Mouse (Mus musculus) midbrain, embryonic 16.5 days (tissue): ENCODE data around the gene Ccdc173. TPM values are rescaled to one million over a fixed set of nuclear protein-coding genes. Genes with fewer than 3 reads are reported as not detected.
A peak's percentile ranks its signal among the peaks of the same experiment; 100 is the strongest.
"Not testable (repeated sequence)": the region's sequence is repeated elsewhere in the genome, so short reads cannot be mapped to it uniquely, and the experiment has no call there.

ENCODE experiments used
- ATAC-seq: fragments of 200-750 bp; cut with Nextera tagmentation; 2 replicates; pipeline ENCODE4 v1.8.0; 2017; ENCODE audit warnings: moderate TSS enrichment
- H3K27ac ChIP-seq: fragments of 300-500 bp; sonication (generic); 2 replicates; pipeline ENCODE4 v1.5.1; 2014; ENCODE audit warnings: mild to moderate bottlenecking, low read length, mixed read lengths
- H3K27me3 ChIP-seq: fragments of 300-500 bp; sonication (generic); 2 replicates; pipeline ENCODE4 v1.6.1; 2014; ENCODE audit warnings: low read depth, low read length, mixed read lengths; ENCODE audit not compliant: control insufficient read depth, insufficient read depth
- H3K36me3 ChIP-seq: fragments of 300-500 bp; sonication (generic); 2 replicates; pipeline ENCODE4 v1.6.1; 2014; ENCODE audit warnings: mild to moderate bottlenecking, low read length, moderate library complexity, mixed read lengths; ENCODE audit not compliant: control insufficient read depth, insufficient read depth
- H3K4me1 ChIP-seq: fragments of 300-500 bp; sonication (generic); 2 replicates; pipeline ENCODE4 v1.6.1; 2014; ENCODE audit warnings: mild to moderate bottlenecking, low read length, mixed read lengths; ENCODE audit not compliant: control insufficient read depth, insufficient read depth
- H3K4me2 ChIP-seq: fragments of 300-500 bp; sonication (generic); 2 replicates; pipeline ENCODE4 v1.6.1; 2014; ENCODE audit warnings: mild to moderate bottlenecking, low read length, mixed read lengths
- H3K4me3 ChIP-seq: fragments of 300-500 bp; sonication (generic); 2 replicates; pipeline ENCODE4 v1.5.1; 2014; ENCODE audit warnings: low read depth, mild to moderate bottlenecking, low read length, moderate library complexity, mixed read lengths
- H3K9ac ChIP-seq: fragments of 300-500 bp; sonication (generic); 2 replicates; pipeline ENCODE4 v1.6.1; 2014; ENCODE audit warnings: low read depth, low read length, mixed read lengths
- H3K9me3 ChIP-seq: fragments of 300-500 bp; sonication (generic); replicated peaks from 2 replicates; pipeline ENCODE4 v1.6.1; 2014; ENCODE audit warnings: mild to moderate bottlenecking, low read length, mixed read lengths; ENCODE audit not compliant: control insufficient read depth, poor library complexity, severe bottlenecking
- WGBS: fragments of 180-500 bp; shearing (Covaris S2); extraction: QIAGEN DNeasy Blood & Tissue Kit; methylation state at CpG from one replicate; pipeline ENCODE4 v1.1.7; 2014; 5-methylcytosine and 5-hydroxymethylcytosine counted together
- polyA plus RNA-seq: library from polyadenylated mRNA; unstranded; fragments of >200 nt; fragmentation: Nextera tagmentation; extraction: Ambion mirVana; gene quantifications from 2 replicates; pipeline ENCODE4 v1.2.1, GENCODE M21; 2015

The Ccdc173 gene
- polyA plus RNA-seq, 1 experiment from 2014 or later = 2.6 TPM

DNA sequence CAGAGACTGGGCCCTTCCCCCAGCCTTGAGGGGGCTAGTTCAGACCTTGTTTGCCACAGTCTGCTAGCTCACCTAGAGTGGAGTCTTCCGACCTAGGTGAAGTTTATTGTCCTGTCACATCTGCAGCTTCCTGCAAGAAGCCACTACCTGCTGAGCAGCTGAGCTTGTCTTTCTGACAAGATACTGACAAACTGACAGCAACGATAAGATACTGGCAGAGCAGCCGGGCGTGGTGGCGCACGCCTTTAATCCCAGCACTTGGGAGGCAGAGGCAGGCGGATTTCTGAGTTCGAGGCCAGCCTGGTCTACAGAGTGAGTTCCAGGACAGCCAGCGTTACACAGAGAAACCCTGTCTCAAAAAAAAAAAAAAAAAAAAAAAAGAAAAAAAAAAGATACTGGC is 15.3 kb upstream of the Ccdc173 start:
- not testable (repeated sequence) for ATAC-seq, H3K4me3 ChIP-seq, H3K9ac ChIP-seq, H3K4me2 ChIP-seq, H3K4me1 ChIP-seq, H3K27me3 ChIP-seq, H3K9me3 ChIP-seq, H3K36me3 ChIP-seq, H3K27ac ChIP-seq
- 92% methylated on average over 7 of the region's 9 CpGs for WGBS

DNA sequence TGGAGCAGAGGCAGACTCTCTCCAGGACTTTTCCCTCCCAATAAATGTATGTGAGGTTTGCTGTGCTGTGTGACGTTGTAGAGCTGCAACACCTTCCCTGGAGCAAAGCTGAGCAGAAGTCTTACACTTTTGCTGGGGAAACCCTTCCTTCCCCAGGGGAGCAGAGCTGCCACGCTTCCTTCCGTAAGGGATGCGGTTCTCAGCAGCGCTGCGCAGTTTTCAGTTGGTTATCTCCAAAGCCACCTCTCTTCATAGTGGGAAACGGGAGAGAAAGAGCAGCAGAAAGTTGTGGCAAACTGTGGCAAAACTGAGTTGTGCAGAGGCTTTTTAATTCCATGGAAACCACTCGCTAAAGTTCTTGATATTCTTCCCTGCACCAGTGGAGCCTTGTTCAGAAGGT is 14.4 kb upstream of the Ccdc173 start:
- Histone ChIP-seq H3K9ac (no peak overlapping the region), H3K4me1 (no peaks in the 10 kb centered on the region), H3K36me3 (no peaks in the 10 kb centered on the region), H3K27ac (no peak overlapping the region), H3K4me2 (no peak overlapping the region), H3K27me3 (no peaks in the 10 kb centered on the region), H3K4me3 (no peak overlapping the region), H3K9me3 (no peaks in the 10 kb centered on the region)
- ATAC-seq = no peak
- WGBS = 62% methylated on average over 8 of the region's 8 CpGs

DNA sequence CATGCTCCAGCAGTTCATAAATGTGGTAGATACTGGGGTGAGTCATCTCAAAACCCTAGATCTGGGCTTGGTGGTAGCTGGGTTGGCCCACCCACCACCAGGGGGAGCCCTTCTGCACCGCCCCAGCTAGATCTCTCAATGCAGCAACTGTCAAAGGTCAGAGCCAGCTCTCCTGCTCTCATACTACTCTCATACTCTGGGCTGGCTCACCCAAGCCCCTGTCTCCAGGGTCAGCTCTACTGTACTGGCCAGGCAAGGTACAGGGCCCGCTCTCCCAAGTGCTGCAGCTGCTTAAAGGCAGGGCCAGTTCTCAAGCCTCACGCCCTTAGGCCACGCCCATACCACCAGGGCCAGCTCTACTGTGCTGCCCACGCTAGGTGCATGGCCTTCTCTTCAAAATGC is 13.5 kb upstream of the Ccdc173 start:
- ATAC-seq = no peak; the same call in 1 of the 2 replicates
- H3K27ac ChIP-seq = no peak overlapping the region
- no peaks in the 10 kb centered on the region for H3K9me3 ChIP-seq
- 70% methylated on average over 5 of the region's 5 CpGs for WGBS
- H3K9ac ChIP-seq = no peak overlapping the region
- H3K27me3 ChIP-seq = no peaks in the 10 kb centered on the region
- no peaks in the 10 kb centered on the region; the same call in 1 of the 2 replicates for H3K36me3 ChIP-seq
- no peak overlapping the region for H3K4me2 ChIP-seq
- H3K4me3 ChIP-seq = no peak overlapping the region
- no peaks in the 10 kb centered on the region for H3K4me1 ChIP-seq

DNA sequence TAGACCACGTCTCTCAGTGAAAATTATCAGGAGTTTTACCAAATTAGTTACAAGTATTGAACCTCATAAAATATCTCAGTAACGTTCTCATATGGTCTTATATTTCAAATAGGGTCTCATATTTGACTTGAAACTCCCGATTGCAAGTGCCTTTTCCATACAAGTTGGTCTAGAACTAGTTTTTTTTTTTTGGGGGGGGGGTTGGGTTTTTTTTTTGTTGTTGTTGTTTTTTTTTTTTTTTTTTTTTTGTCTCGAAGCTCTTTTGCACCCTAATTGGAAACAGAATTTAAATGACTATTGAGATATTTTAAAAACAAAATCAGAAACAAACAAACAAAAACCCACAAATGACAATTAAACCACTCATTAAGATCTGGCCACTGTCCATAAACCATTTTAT is 1.3 kb upstream of the Ccdc173 start:
- Histone ChIP-seq H3K9me3 (no peaks in the 10 kb centered on the region), H3K27ac (no peak overlapping the region), H3K4me1 (peaks cover 14% of the 10 kb centered on the region), H3K27me3 (no peaks in the 10 kb centered on the region), H3K9ac (no peak overlapping the region), H3K4me3 (no peak overlapping the region), H3K4me2 (peak overlapping the region; percentile 90), H3K36me3 (peaks cover 13% of the 10 kb centered on the region)
- 75% methylated on average over 4 of the region's 4 CpGs for WGBS
- ATAC-seq = no peak

DNA sequence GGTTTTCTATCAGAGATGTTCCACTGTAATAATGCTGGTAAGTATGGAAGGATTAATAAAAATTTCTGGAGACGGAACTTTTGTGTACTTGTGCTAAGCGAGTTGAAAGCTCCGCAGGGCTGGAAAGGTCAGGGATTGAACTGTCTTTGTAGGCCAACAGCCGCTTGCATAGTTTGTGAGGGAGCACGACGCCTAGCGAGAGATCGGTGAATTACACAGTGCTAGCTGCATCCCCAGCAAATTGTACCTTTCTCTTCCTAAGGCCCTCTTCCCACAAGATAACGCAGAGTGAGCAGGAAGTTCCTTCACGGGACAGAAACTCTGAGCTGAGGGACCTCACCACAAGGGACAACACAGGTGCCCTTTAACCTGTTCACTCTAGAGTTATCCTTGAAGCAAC is 910 bp upstream of the Ccdc173 start:
- Histone ChIP-seq H3K4me2 (peak overlapping the region; percentile 90), H3K27ac (peak overlapping the region; percentile 22; the same call in 1 of the 2 replicates), H3K9ac (peak overlapping the region; percentile 89), H3K4me1 (peaks cover 14% of the 10 kb centered on the region), H3K36me3 (peaks cover 8% of the 10 kb centered on the region; the same call in 1 of the 2 replicates), H3K27me3 (no peaks in the 10 kb centered on the region), H3K9me3 (no peaks in the 10 kb centered on the region), H3K4me3 (peak overlapping the region; percentile 78)
- WGBS = 1% methylated on average over 10 of the region's 10 CpGs
- ATAC-seq = peak; percentile 44; the same call in 1 of the 2 replicates

DNA sequence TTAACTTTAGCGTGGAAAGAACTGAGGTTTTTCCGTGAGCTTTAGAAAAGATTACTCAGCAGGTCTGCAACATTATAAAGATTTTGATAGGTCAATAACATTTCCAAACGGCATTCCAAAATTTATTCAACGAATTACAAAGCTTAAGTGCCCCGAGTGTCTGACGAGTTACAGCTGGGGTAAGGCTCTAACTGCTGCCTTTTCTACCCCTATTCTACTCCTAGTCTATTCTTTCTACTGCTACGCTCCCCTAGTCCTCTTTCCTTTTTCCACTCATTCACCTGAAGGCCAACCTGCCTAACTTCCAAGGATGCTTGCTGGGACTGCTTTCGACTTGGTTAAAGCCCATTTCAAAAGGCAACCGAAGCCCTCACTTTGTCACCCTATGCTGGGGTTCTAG is 401 bp downstream of the Ccdc173 start:
- H3K9me3 ChIP-seq = no peaks in the 10 kb centered on the region
- ATAC-seq = no peak

DNA sequence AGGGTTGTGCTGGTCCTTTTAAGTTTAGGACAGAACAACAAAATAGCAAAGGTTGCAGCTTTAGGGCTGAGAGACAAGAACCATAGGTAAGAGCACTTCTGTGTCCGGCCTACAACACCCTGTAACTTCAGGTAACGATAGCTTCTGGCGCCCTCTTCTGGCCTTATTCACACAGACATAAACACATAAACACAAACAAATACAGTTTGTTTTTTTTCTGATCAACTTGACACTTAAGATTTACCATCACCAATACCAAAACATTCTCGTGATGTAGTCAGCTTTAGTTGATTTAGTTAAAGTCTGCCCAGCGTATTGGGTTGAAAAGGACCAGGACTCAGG is 10.6 kb downstream of the Ccdc173 start:
- no peaks in the 10 kb centered on the region for H3K4me1 ChIP-seq
- H3K4me2 ChIP-seq = no peak overlapping the region
- H3K27me3 ChIP-seq = no peaks in the 10 kb centered on the region
- H3K9me3 ChIP-seq = no peaks in the 10 kb centered on the region
- no peak overlapping the region for H3K4me3 ChIP-seq
- H3K9ac ChIP-seq = no peak overlapping the region
- ATAC-seq = no peak
- peaks cover 9% of the 10 kb centered on the region; the same call in 1 of the 2 replicates for H3K36me3 ChIP-seq
- H3K27ac ChIP-seq = no peak overlapping the region
- 50% methylated on average over 5 of the region's 5 CpGs for WGBS

More for the DNA sequence above, 401 bp downstream of the Ccdc173 start:
- Histone ChIP-seq H3K27me3 (no peaks in the 10 kb centered on the region), H3K4me3 (peak overlapping the region; percentile 78), H3K9ac (peak overlapping the region; percentile 89), H3K4me1 (peaks cover 14% of the 10 kb centered on the region), H3K36me3 (peaks cover 6% of the 10 kb centered on the region; the same call in 1 of the 2 replicates), H3K4me2 (peak overlapping the region; percentile 90), H3K27ac (peak overlapping the region; percentile 87)
- 27% methylated on average over 9 of the region's 9 CpGs for WGBS

DNA sequence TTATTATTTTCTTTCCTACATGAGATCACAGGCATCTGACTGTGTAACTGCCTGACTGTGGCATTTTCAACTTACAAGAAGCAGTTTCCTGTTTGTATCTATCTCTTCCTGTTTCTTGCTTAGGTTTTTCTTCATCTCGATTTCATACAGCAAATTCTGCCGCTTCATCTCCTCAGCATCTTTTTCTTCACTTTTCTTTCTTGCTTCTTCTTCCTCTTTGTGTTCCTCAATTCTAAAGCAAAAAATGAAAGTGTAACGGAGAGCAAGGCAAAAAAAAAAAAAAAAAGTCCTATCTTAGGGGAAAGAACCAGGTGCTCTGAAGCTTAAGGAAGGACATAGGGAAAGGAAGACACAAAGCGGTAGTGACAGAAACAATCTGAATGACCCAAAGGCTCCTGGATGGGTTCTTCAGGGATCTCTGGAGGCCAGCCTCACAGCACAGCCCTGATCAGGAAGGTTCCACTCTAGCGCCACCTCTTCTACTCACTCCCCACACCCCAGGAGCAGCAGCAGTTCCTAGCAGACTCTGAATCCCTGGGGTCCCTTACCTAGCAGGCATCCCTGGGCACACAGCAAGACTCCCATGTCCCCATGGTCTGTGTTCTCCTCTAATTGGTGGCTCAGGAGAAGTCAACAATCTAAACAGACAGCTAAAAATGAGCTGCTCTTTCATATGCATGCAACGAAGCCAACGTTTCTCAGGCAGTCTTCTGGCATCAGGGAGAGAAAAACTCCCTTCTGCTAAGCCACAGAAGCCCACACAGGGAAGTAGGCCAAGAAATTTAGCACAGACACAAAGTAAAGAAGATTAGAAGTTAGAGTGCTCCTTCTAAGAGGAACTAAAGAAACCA is 11.2 kb downstream of the Ccdc173 start:
- no peaks in the 10 kb centered on the region for H3K27me3 ChIP-seq
- H3K9ac ChIP-seq = no peak overlapping the region
- no peak for ATAC-seq
- no peak overlapping the region for H3K4me3 ChIP-seq
- H3K4me1 ChIP-seq = no peaks in the 10 kb centered on the region
- no peaks in the 10 kb centered on the region for H3K9me3 ChIP-seq
- WGBS = 77% methylated on average over 7 of the region's 7 CpGs
- no peak overlapping the region for H3K4me2 ChIP-seq
- peaks cover 9% of the 10 kb centered on the region; the same call in 1 of the 2 replicates for H3K36me3 ChIP-seq
- H3K27ac ChIP-seq = no peak overlapping the region

DNA sequence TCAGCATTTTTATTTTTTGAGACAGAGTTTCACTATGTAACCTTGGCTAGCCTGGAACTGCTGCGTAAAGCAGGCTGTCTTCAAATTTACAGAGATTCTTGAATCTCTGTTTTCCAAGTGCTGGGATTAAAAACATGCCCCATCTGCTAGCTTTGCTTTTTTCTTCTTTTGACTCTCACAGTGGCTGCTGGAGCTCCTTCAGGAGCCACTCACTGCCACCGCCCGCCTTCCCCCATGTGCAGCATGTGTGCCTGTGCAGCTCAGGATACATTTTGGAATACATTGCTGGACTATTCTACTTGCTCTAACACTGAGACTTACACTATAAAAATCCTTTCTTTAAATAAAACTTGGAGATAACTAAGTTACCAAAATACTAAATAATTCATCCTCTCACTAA is 16.0 kb downstream of the Ccdc173 start:
- peaks cover 9% of the 10 kb centered on the region; the same call in 1 of the 2 replicates for H3K36me3 ChIP-seq
- H3K4me3 ChIP-seq = no peak overlapping the region
- H3K27ac ChIP-seq = no peak overlapping the region
- H3K4me2 ChIP-seq = no peak overlapping the region
- H3K9me3 ChIP-seq = no peaks in the 10 kb centered on the region
- no peaks in the 10 kb centered on the region for H3K27me3 ChIP-seq
- H3K9ac ChIP-seq = no peak overlapping the region
- no peak for ATAC-seq
- 98% methylated on average over 3 of the region's 3 CpGs for WGBS
- no peaks in the 10 kb centered on the region for H3K4me1 ChIP-seq
